Comparison of ENCODE assay signal across 8 mouse cellular contexts in genomic region chr11:85139581-85140540, GRCm38 (mm10). TPM values are rescaled to one million over a fixed set of nuclear protein-coding genes. Genes with fewer than 3 reads are reported as not detected.
DNase-seq lines count a peak whose midpoint lies in the region; ATAC-seq and TF ChIP-seq lines count a peak whose summit lies in the region.

Gene Usp32 (minus strand): TSS chr11:85140161.

- peak within 1 kb of the TSS; percentile 76 for H3K4me2 ChIP-seq in forebrain, embryonic 15.5 days (replicated peaks)
- H3K4me2 ChIP-seq in lung, embryonic 14.5 days, result peak within 1 kb of the TSS; percentile 82

- peak; percentile 62; the same call in 1 of the 2 replicates for TF ChIP-seq POLR2A in olfactory bulb, adult 2 months (IDR thresholded peaks at IDR 0.05; ENCODE audit: insufficient read depth, low read depth, low read length)
- peak; percentile 95 for TF ChIP-seq POLR2A in thymus, adult 2 months (IDR thresholded peaks at IDR 0.05; ENCODE audit: control insufficient read depth, extremely low read depth, insufficient read depth, low read length, poor library complexity)

- no peaks in the 10 kb centered on the region for H3K27me3 ChIP-seq in forebrain, embryonic 15.5 days
- no peaks in the 10 kb centered on the region for H3K27me3 ChIP-seq in lung, embryonic 14.5 days (ENCODE audit: insufficient read depth, low read length)
- no peaks in the 10 kb centered on the region for H3K27me3 ChIP-seq in thymus, adult 2 months (ENCODE audit: control insufficient read depth, insufficient read depth, low read length)

- no peaks in the 10 kb centered on the region for H3K36me3 ChIP-seq in ES-E14 (ENCODE audit: control insufficient read depth, insufficient read depth, low read length, poor library complexity, severe bottlenecking)
- H3K36me3 ChIP-seq in forebrain, embryonic 15.5 days, result no peaks in the 10 kb centered on the region
- no peaks in the 10 kb centered on the region for H3K36me3 ChIP-seq in lung, embryonic 14.5 days (ENCODE audit: insufficient read depth)
- no peaks in the 10 kb centered on the region for H3K36me3 ChIP-seq in thymus, adult 2 months (ENCODE audit: control insufficient read depth, insufficient read depth, low read length)

- intact Hi-C loops in heart, postnatal 25 days (cut with DNase I), result loop anchor here (5.0 kb wide), 1 partner anchor 268 kb away; the partner anchor contains the start of gene Ggnbp2

- ATAC-seq in forebrain, embryonic 15.5 days (replicated peaks), result peak; percentile 96
- peak; percentile 98 for ATAC-seq in lung, embryonic 14.5 days (ENCODE audit: insufficient read depth)

- peak; percentile 48 for TF ChIP-seq CTCF in layer of hippocampus, adult 2 months (conservative IDR thresholded peaks at IDR 0.05)
- no peak for TF ChIP-seq CTCF in lung, embryonic 14.5 days (IDR thresholded peaks at IDR 0.05; ENCODE audit: low read depth)
- TF ChIP-seq CTCF in olfactory bulb, adult 2 months (IDR thresholded peaks at IDR 0.05; ENCODE audit: insufficient read depth, low read depth, low read length), result no peak
- TF ChIP-seq CTCF in thymus, adult 2 months (IDR thresholded peaks at IDR 0.05; ENCODE audit: borderline replicate concordance, control insufficient read depth, extremely low read depth, insufficient read depth, low read length, poor library complexity), result peak; percentile 42; the same call in 1 of the 2 replicates

- peak within 1 kb of the TSS; percentile 86 for H3K9ac ChIP-seq in ES-E14 (ENCODE audit: insufficient read depth, low read depth, low read length, poor library complexity, severe bottlenecking)
- peak within 1 kb of the TSS; percentile 90 for H3K9ac ChIP-seq in forebrain, embryonic 15.5 days (replicated peaks)
- peak within 1 kb of the TSS; percentile 78 for H3K9ac ChIP-seq in lung, embryonic 14.5 days

- H3K4me3 ChIP-seq in ES-E14 (ENCODE audit: insufficient read depth in 1 of 2, low read depth in 1 of 2, low read length in 2 of 2, poor library complexity in 1 of 2, severe bottlenecking in 1 of 2), result peak within 1 kb of the TSS; percentile 96 to 98
- H3K4me3 ChIP-seq in forebrain, embryonic 15.5 days, result peak within 1 kb of the TSS; percentile 98
- H3K4me3 ChIP-seq in layer of hippocampus, adult 2 months, result peak within 1 kb of the TSS; percentile 89
- H3K4me3 ChIP-seq in lung, embryonic 14.5 days (ENCODE audit: low read depth, low read length), result peak within 1 kb of the TSS; percentile 79
- H3K4me3 ChIP-seq in olfactory bulb, adult 2 months (ENCODE audit: insufficient read depth, low read depth, low read length), result peak within 1 kb of the TSS; percentile 61
- peak within 1 kb of the TSS; percentile 61 for H3K4me3 ChIP-seq in thymus, adult 2 months (ENCODE audit: control insufficient read depth, insufficient read depth, low read length)

- under 1% methylated on average over 82 of the region's 94 CpGs for WGBS in forebrain, embryonic 15.5 days
- under 1% methylated on average over 82 of the region's 94 CpGs for WGBS in lung, embryonic 14.5 days
- WGBS in olfactory bulb, adult 2 months, result 1% methylated on average over 85 of the region's 94 CpGs
- under 1% methylated on average over 82 of the region's 94 CpGs for WGBS in thymus, adult 2 months

- DNase-seq in ES-E14 (ENCODE audit: low read depth, low spot score), result peak; percentile 93
- DNase-seq in cerebellum, adult 11-12 months, result peak; percentile 98
- peak; percentile 93 for DNase-seq in heart, postnatal 25 days (ENCODE audit: low spot score)
- DNase-seq in layer of hippocampus, adult 2 months (ENCODE audit: low spot score in 2 of 2), result peak; percentile 95 to 97
- peak; percentile 98 for DNase-seq in lung, embryonic 14.5 days
- DNase-seq in thymus, adult 2 months, result peak; percentile 94

- in situ Hi-C loops in ES-E14 (cut with MboI; ENCODE audit: low sequenced_read_pairs in 2 of 2, unreplicated experiment in 2 of 2), result no loop called here

- peaks cover 2 to 6% of the 10 kb centered on the region in 2 experiments; a peak in 3 of 4 replicates for H3K4me1 ChIP-seq in ES-E14 (ENCODE audit: control insufficient read depth in 2 of 2, insufficient read depth in 2 of 2, low read length in 2 of 2, poor library complexity in 1 of 2)
- H3K4me1 ChIP-seq in forebrain, embryonic 15.5 days, result peaks cover 27% of the 10 kb centered on the region
- H3K4me1 ChIP-seq in lung, embryonic 14.5 days (ENCODE audit: insufficient read depth), result peaks cover 5% of the 10 kb centered on the region; the same call in 1 of the 2 replicates
- H3K4me1 ChIP-seq in olfactory bulb, adult 2 months (ENCODE audit: control insufficient read depth, insufficient read depth, low read length), result no peaks in the 10 kb centered on the region
- peaks cover 5% of the 10 kb centered on the region for H3K4me1 ChIP-seq in thymus, adult 2 months (replicated peaks; ENCODE audit: control insufficient read depth, insufficient read depth, low read length)

- H3K27ac ChIP-seq in ES-E14 (ENCODE audit: insufficient read depth, low read depth, low read length, poor library complexity, severe bottlenecking), result peak within 1 kb of the TSS; percentile 77
- H3K27ac ChIP-seq in forebrain, embryonic 15.5 days (replicated peaks), result peak within 1 kb of the TSS; percentile 89
- peak within 1 kb of the TSS; percentile 95 for H3K27ac ChIP-seq in layer of hippocampus, adult 2 months
- peak within 1 kb of the TSS; percentile 83 for H3K27ac ChIP-seq in lung, embryonic 14.5 days (ENCODE audit: low read depth)
- peak within 1 kb of the TSS; percentile 57 for H3K27ac ChIP-seq in olfactory bulb, adult 2 months (ENCODE audit: insufficient read depth, low read depth, low read length)
- H3K27ac ChIP-seq in thymus, adult 2 months (ENCODE audit: control insufficient read depth, insufficient read depth, low read length), result peak within 1 kb of the TSS; percentile 20; the same call in 1 of the 2 replicates

- no peaks in the 10 kb centered on the region for H3K9me3 ChIP-seq in ES-E14 (ENCODE audit: control insufficient read depth, insufficient read depth, low read depth, low read length)
- H3K9me3 ChIP-seq in forebrain, embryonic 15.5 days, result no peaks in the 10 kb centered on the region
- H3K9me3 ChIP-seq in lung, embryonic 14.5 days (ENCODE audit: low read depth, low read length), result no peaks in the 10 kb centered on the region

TF ChIP-seq in ES-E14, 5 proteins besides CTCF, POLR2A, EP300 and RAD21:
- no peak for TF ChIP-seq CHD2 (IDR thresholded peaks at IDR 0.05; ENCODE audit: low read depth, low read length)
- 0 out of 2 replicates have a peak, but pooled peaks have one; percentile 52 for TF ChIP-seq HCFC1 (IDR thresholded peaks at IDR 0.05; ENCODE audit: borderline replicate concordance, insufficient read depth, low read length)
TF ChIP-seq in ES-E14: peak in this region for 1.

RNA-seq across cellular contexts. Expression of gene Usp32, which starts in this region (rescaled TPM):
- total RNA-seq in ES-E14 (2012; rRNA removed), result 20.1 and 20.3 TPM in 2 replicates
- 9.1 and 9.8 TPM in 2 replicates for polyA plus RNA-seq in forebrain, embryonic 15.5 days (2015; fragmentation: Nextera tagmentation; extraction: Ambion mirVana)
- 10 to 100 TPM; 21.0 to 22.8 TPM for total RNA-seq in heart, postnatal 25 days (2021)
- total RNA-seq in layer of hippocampus, adult 2 months (2021), result 10 to 100 TPM; 91.3 to 94.5 TPM
- 5.1 and 5.5 TPM in 2 replicates for polyA plus RNA-seq in lung, embryonic 14.5 days (2014; fragmentation: Nextera tagmentation; extraction: Ambion mirVana)
- not detected in 2 replicates for polyA plus RNA-seq in olfactory bulb, adult 2 months (2012; ENCODE audit: insufficient read depth, insufficient read length, low replicate concordance, missing spikeins)
- 4.0 and 4.4 TPM in 2 replicates for polyA plus RNA-seq in thymus, adult 2 months (2012; rRNA removed)

Comparison
In these comparisons a context has a peak if more than half of its experiments do, and no peak if none do; other contexts are left out.
1. Peak in every context shown above with its lines: DNase-seq, ATAC-seq, H3K4me3 ChIP-seq and H3K27ac ChIP-seq.
2. H3K27ac ChIP-seq: peak in every context shown above with its lines; median percentile 95 in layer of hippocampus, adult 2 months; 89 in forebrain, embryonic 15.5 days; 83 in lung, embryonic 14.5 days; 77 in ES-E14; 57 in olfactory bulb, adult 2 months; 20 in thymus, adult 2 months.
3. CTCF ChIP-seq: peak in layer of hippocampus, adult 2 months (single experiment) and thymus, adult 2 months (single experiment); none in lung, embryonic 14.5 days (single experiment) and olfactory bulb, adult 2 months (single experiment).